Mouse (Mus musculus) mouse embryonic stem cell (cell line): Measurements from ENCODE around the gene Mef2c.

ENCODE experiments used
- in situ Hi-C, 2 experiments: fragments of 300-500 bp; cut with MboI; formaldehyde crosslinking; loops; 1 replicate in 1 of 2; 3 replicates in 1 of 2; pipeline ENCODE4 v1.14.3; 2019 to 2020; ENCODE audit warnings: low sequenced_read_pairs in 2 of 2, low pct_unique_long_range_greater_than_20kb in 1 of 2, mixed read lengths in 1 of 2; ENCODE audit not compliant: unreplicated experiment in 1 of 2

Mef2c gene

GRCm38 (mm10) chr13:83566180-83566579 is 62.3 kb downstream of the Mef2c start:
- in situ Hi-C loops = no loop called here

GRCm38 (mm10) chr13:83566834-83567534 is 63.1 kb downstream of the Mef2c start:
- in situ Hi-C loops = no loop called here

GRCm38 (mm10) chr13:83567681-83568080 is 63.8 kb downstream of the Mef2c start:
- in situ Hi-C loops = no loop called here

- in situ Hi-C loops = no loop called here
These were observed 65.0 kb downstream of the Mef2c start for GRCm38 (mm10) chr13:83568759-83569256.

- in situ Hi-C loops = no loop called here
These were observed 68.2 kb downstream of the Mef2c start for GRCm38 (mm10) chr13:83571973-83572447.

- in situ Hi-C loops = no loop called here
These were observed 68.6 kb downstream of the Mef2c start for GRCm38 (mm10) chr13:83572469-83572868.

- in situ Hi-C loops = no loop called here
These were observed 69.5 kb downstream of the Mef2c start for GRCm38 (mm10) chr13:83573327-83573726.

- in situ Hi-C loops = no loop called here
These were observed 70.2 kb downstream of the Mef2c start for GRCm38 (mm10) chr13:83573855-83574583.

GRCm38 (mm10) chr13:83574866-83575265 is 71.0 kb downstream of the Mef2c start:
- in situ Hi-C loops = no loop called here

GRCm38 (mm10) chr13:83579410-83579809 is 75.6 kb downstream of the Mef2c start:
- in situ Hi-C loops = no loop called here

- in situ Hi-C loops = no loop called here
These were observed 77.0 kb downstream of the Mef2c start for GRCm38 (mm10) chr13:83580856-83581255.

GRCm38 (mm10) chr13:83582564-83582963 is 78.7 kb downstream of the Mef2c start:
- in situ Hi-C loops = no loop called here

- in situ Hi-C loops = no loop called here
These were observed 80.0 kb downstream of the Mef2c start for GRCm38 (mm10) chr13:83583881-83584280.

- in situ Hi-C loops = no loop called here
These were observed 81.5 kb downstream of the Mef2c start for GRCm38 (mm10) chr13:83585359-83585758.

- in situ Hi-C loops = no loop called here
These were observed 84.4 kb downstream of the Mef2c start for GRCm38 (mm10) chr13:83588186-83588585.

- in situ Hi-C loops = no loop called here
These were observed 87.1 kb downstream of the Mef2c start for GRCm38 (mm10) chr13:83590886-83591285.

- in situ Hi-C loops = no loop called here
These were observed 91.6 kb downstream of the Mef2c start for GRCm38 (mm10) chr13:83595429-83595828.

- in situ Hi-C loops = no loop called here
These were observed 93.3 kb downstream of the Mef2c start for GRCm38 (mm10) chr13:83596989-83597738.

GRCm38 (mm10) chr13:83597739-83598210 is 93.9 kb downstream of the Mef2c start:
- in situ Hi-C loops = no loop called here
